Mouse (Mus musculus) ES-Bruce4 (cell line): ENCODE results near the gene Krt16. TPM values are rescaled to one million over a fixed set of nuclear protein-coding genes. Genes with fewer than 3 reads are reported as not detected.

Experiments
- H3K27ac ChIP-seq: 2 replicates; pipeline ENCODE4 v1.5.1; 2012; ENCODE audit warnings: low read length, inconsistent platforms; ENCODE audit not compliant: insufficient read depth
- H3K27me3 ChIP-seq: 2 replicates; pipeline ENCODE4 v1.6.1; 2012; ENCODE audit warnings: mild to moderate bottlenecking, low read length, inconsistent platforms; ENCODE audit not compliant: control insufficient read depth, poor library complexity, insufficient read depth, severe bottlenecking
- H3K36me3 ChIP-seq: 2 replicates; pipeline ENCODE4 v1.6.1; 2012; ENCODE audit warnings: inconsistent platforms, mild to moderate bottlenecking, low read length, moderate library complexity; ENCODE audit not compliant: control insufficient read depth, poor library complexity, insufficient read depth, severe bottlenecking
- H3K4me1 ChIP-seq: one replicate; pipeline ENCODE4 v1.8.1; 2011; ENCODE audit warnings: low read length; ENCODE audit not compliant: control insufficient read depth, insufficient read depth
- H3K4me3 ChIP-seq: 2 replicates; pipeline ENCODE4 v1.5.1; 2011; ENCODE audit warnings: low read depth, mild to moderate bottlenecking, low read length
- H3K9ac ChIP-seq: 2 replicates; pipeline ENCODE4 v1.6.1; 2012; ENCODE audit warnings: low read depth, mild to moderate bottlenecking, inconsistent platforms; ENCODE audit not compliant: poor library complexity, severe bottlenecking
- H3K9me3 ChIP-seq: replicated peaks from 2 replicates; pipeline ENCODE4 v1.6.1; 2012; ENCODE audit warnings: mild to moderate bottlenecking, low read length, inconsistent platforms; ENCODE audit not compliant: control insufficient read depth, poor library complexity, insufficient read depth, severe bottlenecking
- CTCF ChIP-seq: IDR thresholded peaks from one replicate; pipeline ENCODE4 v1.8.1; 2011; ENCODE audit warnings: low read depth, low read length
- EP300 ChIP-seq: IDR thresholded peaks from 2 replicates; pipeline ENCODE4 v1.6.1; 2011; ENCODE audit warnings: low read depth, low read length; ENCODE audit not compliant: insufficient read depth
- POLR2A ChIP-seq: IDR thresholded peaks from one replicate; pipeline ENCODE4 v1.8.1; 2011; ENCODE audit warnings: low read length; ENCODE audit not compliant: insufficient read depth
- polyA plus RNA-seq: library from polyadenylated mRNA; stranded (reverse); fragments of >200 nt; gene quantifications from 2 replicates; pipeline ENCODE4 v1.2.4, GENCODE M21; 2011; ENCODE audit warnings: low read depth; ENCODE audit not compliant: missing spikeins, insufficient read depth, insufficient read length

Krt16 gene
- polyA plus RNA-seq, 1 experiment = not detected

DNA sequence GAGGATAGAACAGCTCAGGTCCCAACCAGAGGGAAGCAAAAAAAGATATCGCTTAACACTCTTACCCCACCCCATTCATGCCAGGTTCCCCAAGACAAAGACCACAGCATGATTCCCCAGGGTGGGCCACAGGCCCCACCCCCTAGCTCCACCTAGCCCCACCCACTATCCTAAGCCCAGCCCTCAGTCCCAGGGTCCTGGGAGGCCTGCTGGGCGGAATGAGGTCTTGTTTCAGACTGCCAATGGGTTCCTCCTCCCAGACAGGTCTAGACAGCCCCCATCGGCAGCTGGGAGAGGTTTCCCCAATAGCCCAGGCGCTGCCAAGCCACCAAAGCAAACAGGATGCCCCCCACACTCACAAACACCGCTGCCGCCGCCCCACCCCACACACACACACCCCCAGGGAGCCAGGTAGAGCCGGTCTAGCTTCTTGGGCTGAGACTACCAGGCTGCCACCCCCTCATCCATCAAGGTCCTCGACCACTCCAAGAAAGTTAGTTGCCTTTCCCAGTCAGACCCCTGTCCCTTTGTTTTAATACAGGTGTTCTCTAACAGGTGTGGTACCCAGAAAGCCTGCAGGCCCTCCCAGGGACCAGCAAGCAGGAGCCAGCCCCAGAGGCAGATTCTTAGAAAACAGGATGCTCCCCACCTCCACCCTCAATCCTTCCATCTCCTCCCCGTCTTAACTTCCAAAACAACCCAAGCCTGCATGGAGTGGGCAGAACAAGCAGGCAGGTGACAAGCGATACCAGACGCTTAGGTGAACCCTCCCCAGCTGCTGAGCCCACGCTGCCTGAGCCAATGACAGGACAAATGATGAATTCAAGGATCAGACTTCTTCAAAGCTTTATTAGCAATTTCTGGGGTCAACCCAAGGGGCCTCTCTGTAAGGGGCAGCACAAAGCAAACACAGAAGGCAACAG is 13.6 kb upstream of the Krt16 start:
- H3K4me1 ChIP-seq = peaks cover 10% of the 10 kb centered on the region
- TF ChIP-seq EP300 = peak; percentile 56; the same call in 1 of the 2 replicates
- TF ChIP-seq POLR2A = no peak
- no peaks in the 10 kb centered on the region for H3K27me3 ChIP-seq
- peak overlapping the region; percentile 23 for H3K9ac ChIP-seq
- H3K4me3 ChIP-seq = no peak overlapping the region
- H3K9me3 ChIP-seq = no peaks in the 10 kb centered on the region
- H3K27ac ChIP-seq = peak overlapping the region; percentile 84
- no peaks in the 10 kb centered on the region for H3K36me3 ChIP-seq

DNA sequence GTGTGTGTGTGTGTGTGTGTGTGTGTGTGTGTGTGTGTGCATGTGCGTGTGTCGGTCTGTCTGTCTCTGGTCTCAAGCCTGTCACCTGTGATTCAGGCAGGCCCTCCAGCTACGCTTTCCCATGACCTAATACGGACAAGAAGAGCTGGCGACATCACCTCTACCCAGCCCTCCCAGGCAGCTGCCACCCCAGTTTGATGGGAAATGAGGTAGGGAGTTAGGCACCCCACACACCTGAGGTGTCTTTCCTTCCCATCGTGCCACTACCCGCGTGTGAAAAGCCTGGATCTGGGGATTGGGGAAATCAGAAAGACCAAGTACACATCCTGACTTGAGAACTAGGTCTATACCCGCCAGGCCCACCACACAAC is 12.5 kb upstream of the Krt16 start:
- peaks cover 13% of the 10 kb centered on the region for H3K4me1 ChIP-seq
- TF ChIP-seq CTCF (no peak), EP300 (no peak), POLR2A (no peak)

DNA sequence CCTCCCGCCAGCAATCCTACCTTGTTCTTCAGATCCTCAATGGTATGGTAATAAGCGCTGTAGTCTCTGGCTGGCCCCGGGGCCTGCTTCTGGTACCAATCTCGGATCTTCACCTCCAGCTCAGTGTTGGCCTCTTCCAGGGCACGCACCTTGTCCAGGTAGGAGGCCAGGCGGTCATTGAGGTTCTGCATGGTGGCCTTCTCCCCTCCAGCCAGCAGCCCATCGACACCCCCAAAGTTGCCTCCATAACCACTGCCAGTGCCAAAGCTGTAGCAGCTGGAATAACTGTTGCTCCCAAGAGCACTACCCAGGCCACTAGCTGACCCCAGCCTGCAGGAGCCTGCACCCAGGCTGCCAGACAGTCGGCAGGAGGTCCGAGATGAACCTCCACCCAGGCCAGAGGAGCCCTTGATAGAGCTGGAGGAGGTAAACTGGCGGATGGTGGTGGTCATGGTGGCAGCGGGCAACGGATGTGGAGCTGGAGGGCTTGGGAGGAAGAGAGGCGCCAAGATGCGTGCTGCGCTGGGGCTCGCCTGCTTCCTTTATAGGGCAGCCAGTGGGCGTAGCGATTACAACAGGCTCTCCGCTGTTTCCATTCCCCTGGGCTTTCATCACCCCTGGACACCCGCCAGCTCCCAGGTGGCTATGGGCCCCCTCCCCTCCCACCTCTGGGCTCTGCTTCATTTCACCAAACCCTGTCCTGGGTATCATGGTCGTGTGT is 12.0 kb upstream of the Krt16 start, which contains the start of gene Krt17:
TSS of gene Krt17 (minus strand) at position 516 of the 721 bp plus-strand sequence.
- Histone ChIP-seq H3K9ac (peak within 1 kb of the TSS; percentile 15; the same call in 1 of the 2 replicates), H3K36me3 (no peaks in the 10 kb centered on the region), H3K4me1 (peaks cover 10% of the 10 kb centered on the region), H3K27ac (peak within 1 kb of the TSS; percentile 77), H3K9me3 (no peaks in the 10 kb centered on the region), H3K27me3 (no peaks in the 10 kb centered on the region), H3K4me3 (peak within 1 kb of the TSS; percentile 10)
- TF ChIP-seq EP300 (0 out of 2 replicates have a peak, but pooled peaks have one; percentile 2), CTCF (no peak)

More for the DNA sequence above, 12.5 kb upstream of the Krt16 start:
- Histone ChIP-seq H3K27ac (peak overlapping the region; percentile 77), H3K4me3 (peak overlapping the region; percentile 10; the same call in 1 of the 2 replicates), H3K9me3 (no peaks in the 10 kb centered on the region), H3K27me3 (no peaks in the 10 kb centered on the region), H3K36me3 (no peaks in the 10 kb centered on the region), H3K9ac (peak overlapping the region; percentile 15; the same call in 1 of the 2 replicates)

DNA sequence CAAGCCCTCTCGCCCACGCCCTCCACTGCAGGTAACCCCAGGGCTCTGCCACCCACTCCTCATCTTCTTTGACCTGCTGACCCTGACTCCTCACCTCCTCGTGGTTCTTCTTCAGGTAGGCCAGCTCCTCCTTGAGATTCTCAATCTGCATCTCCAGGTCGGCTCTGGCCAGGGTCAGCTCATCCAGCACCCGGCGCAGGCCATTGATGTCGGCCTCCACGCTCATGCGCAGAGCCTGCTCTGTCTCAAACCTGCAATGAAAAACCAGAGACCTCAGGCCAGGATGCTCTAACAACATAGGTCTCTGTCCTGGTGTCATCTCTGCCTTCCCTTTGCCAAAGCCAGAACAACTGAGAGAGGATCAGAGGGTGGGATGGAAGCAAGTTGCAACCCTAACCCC is 10.4 kb upstream of the Krt16 start:
- H3K9me3 ChIP-seq = no peaks in the 10 kb centered on the region
- H3K4me3 ChIP-seq = no peak overlapping the region
- TF ChIP-seq CTCF (no peak), EP300 (no peak), POLR2A (no peak)
- H3K27me3 ChIP-seq = no peaks in the 10 kb centered on the region
- no peaks in the 10 kb centered on the region for H3K36me3 ChIP-seq
- H3K27ac ChIP-seq = no peak overlapping the region
- H3K9ac ChIP-seq = no peak overlapping the region
- H3K4me1 ChIP-seq = peaks cover 19% of the 10 kb centered on the region

DNA sequence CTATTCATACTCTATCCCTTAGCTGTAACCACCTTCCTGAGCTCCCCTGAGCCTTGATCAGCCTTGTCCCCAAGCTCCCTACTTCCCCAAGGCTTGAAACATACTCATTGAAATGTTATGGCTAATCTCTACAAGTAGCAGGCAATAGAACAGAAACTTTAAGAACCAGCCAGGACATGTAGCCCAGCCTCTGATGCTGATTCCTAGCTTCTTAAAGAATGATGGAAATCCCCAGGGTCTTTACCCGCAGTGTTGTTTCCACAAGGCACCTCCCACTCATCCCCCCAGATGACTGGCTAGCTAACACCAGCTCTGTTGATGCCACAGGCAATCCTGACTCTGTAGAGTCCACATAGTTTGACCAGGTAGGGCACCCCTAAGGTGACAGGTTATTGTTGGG is 9.3 kb upstream of the Krt16 start:
- no peaks in the 10 kb centered on the region for H3K27me3 ChIP-seq
- TF ChIP-seq CTCF (no peak), POLR2A (no peak), EP300 (no peak)
- no peak overlapping the region for H3K4me3 ChIP-seq
- no peak overlapping the region for H3K27ac ChIP-seq
- H3K36me3 ChIP-seq = no peaks in the 10 kb centered on the region
- H3K9me3 ChIP-seq = no peaks in the 10 kb centered on the region
- no peak overlapping the region for H3K9ac ChIP-seq
- H3K4me1 ChIP-seq = peaks cover 24% of the 10 kb centered on the region

DNA sequence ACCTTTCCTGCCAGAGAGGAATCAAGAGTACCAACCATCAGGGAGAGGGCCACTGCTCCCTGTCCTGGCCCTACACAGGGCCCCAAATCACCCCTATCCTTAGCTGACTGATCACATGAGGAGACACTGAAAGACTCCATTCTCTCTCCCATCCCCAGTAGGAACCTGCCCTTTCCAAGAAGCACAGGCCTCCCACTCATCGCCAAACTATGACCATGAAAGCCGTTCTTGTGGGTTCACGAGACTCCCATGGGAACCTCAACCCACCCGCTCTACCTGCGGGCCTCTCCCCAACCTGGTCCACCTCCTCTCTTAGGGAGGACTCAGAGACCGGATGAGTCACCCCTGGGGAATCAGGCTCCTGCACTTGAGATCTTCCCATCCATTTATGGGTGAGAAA is 6.8 kb upstream of the Krt16 start:
- Histone ChIP-seq H3K4me1 (peaks cover 21% of the 10 kb centered on the region), H3K36me3 (no peaks in the 10 kb centered on the region), H3K4me3 (no peak overlapping the region), H3K9me3 (no peaks in the 10 kb centered on the region), H3K27ac (no peak overlapping the region), H3K9ac (no peak overlapping the region), H3K27me3 (no peaks in the 10 kb centered on the region)
- no peak for TF ChIP-seq EP300
- TF ChIP-seq CTCF = no peak
- TF ChIP-seq POLR2A = no peak
